Mouse (Mus musculus): ENCODE results near the gene Slc22a23. TPM values are rescaled to one million over a fixed set of nuclear protein-coding genes. Genes with fewer than 3 reads are reported as not detected.

The Slc22a23 gene
- polyA plus RNA-seq, 1 experiment from 2014 or later: 7.3 TPM

Other genes with a start within 250 kb of the Slc22a23 start
- gene Tubb2b, start 214.7 kb downstream of the Slc22a23 start, polyA plus RNA-seq (2014; fragmentation: Nextera tagmentation; extraction: Ambion mirVana): 25.2 and 35.0 TPM in 2 replicates
- gene Psmg4, start 182.2 kb downstream of the Slc22a23 start, polyA plus RNA-seq (2014; fragmentation: Nextera tagmentation; extraction: Ambion mirVana): 59.0 and 66.1 TPM in 2 replicates